Mouse (Mus musculus): ENCODE results near the gene Poln. TPM values are rescaled to one million over a fixed set of nuclear protein-coding genes. Genes with fewer than 3 reads are reported as not detected.

Gene Poln
- total RNA-seq, 4 experiments from 2014 or later, result 0.80 to 2.5 (median 1.3) TPM

DNA sequence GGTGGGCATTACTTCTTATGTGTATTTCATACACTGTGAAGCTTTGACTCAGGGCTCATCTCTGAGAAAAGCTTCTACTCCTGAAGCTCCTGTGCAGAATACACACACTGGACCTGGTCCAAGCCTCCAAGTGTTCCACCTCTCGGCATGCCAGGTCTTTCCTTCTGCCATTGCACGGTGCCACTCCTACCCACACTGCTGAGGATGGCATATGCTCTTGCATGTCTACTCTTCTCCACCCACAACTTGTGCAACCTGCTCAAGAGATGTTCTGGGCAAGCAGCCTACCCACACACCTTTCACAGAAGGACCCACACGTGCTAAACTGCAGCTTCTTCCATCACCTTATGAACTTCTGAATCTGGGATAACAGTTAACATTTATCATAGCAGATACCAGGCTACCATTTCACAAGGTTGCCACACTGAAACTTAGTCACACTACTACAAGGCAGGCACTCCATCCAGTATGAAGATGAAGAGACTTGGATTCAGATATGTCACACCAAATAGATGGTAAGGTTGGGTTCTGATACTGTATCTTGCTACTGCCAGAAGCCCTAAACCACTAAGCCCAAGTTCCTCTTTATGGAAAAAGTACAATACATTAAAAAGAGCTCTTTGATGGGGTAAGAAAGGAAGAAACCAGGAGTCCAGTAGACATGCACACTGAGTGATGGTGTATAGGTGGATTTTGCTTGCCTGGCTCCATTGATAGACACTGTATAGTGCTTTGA, 50.0 kb downstream of the Poln start:
- DNase-seq (ENCODE audit: low spot score in 2 of 2), result peak in 1 of 2 experiments; percentile 80

DNA sequence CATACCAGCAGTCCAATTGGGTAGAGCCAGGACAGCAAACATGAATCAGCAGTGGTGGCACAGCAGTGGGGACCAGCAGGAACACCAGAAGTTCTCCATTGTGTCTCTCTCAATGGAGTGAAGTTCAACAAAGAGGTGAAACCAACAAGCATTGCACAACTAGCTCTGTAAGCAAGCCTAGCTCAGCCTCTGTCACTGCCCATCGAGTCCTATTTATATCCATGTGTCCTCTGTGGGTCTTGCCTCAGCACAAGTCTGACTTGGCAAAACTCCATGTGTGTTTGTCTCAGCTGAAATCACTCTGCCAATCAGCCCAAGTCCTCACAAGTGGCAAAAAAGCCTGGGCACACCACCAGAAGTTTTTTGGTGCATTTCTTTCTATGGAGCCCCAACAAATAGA, 63.6 kb downstream of the Poln start:
- no peak for DNase-seq (ENCODE audit: low spot score in 2 of 2)

DNA sequence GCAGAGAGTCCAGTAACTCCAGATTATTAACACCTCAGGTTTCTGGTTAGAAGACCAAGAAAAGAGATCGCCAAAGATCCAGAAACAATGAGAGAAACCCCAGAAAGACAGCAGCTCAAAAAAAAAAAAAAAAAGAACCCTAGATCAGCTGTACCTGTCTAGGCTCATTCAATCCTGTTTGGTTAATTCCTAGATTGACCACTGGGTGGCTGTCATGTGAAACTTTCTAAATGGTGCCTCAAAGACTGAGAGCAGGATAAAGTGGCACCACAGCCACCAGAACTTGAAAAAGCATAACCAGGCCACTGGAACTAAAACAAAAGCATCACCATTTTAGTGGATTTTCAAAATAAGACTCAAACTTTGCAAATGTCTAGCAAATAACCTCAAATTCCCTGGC, 71.9 kb downstream of the Poln start:
- peak; percentile 15 to 37 for DNase-seq (ENCODE audit: low spot score in 2 of 2)

DNA sequence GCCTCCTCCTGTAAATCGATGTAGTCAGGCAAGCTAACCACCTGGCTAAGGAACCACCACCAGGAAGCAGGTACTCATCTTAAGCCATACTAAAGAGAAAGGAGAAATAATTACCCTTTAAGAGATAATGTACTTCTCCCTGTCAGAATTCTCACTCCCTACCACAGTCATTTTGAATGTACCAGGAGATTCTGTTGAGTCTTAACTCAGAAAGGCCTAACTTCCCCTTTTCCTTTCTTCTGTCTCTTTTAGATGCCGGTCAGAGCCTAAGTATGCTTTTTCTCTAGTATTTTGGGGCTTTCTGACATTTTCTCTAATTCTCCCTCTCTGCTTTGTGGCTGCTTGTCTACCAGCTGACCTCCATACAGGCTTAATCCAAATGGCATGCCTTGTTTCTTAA, 76.2 kb downstream of the Poln start:
- DNase-seq (ENCODE audit: low spot score in 2 of 2), result no peak

DNA sequence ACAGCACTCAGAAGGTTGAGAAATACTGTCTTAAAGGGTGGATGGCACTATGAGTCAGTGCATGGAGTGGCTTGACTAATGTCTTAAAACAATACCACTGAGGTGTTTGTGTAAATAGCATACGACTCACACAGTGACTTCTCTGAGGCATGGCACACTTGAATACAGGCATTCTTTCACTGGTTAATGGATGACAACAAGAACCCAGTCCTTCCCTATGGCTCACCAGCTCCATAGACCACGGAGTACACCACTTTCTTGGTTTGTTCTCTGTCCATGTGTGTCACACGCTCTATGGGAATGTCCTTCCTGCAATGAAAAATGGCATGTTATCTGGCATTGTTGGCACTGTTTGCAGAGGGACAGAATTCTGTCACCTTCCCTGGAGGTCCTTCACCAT, 136.7 kb downstream of the Poln start:
- no peak for DNase-seq (ENCODE audit: low spot score in 2 of 2)

DNA sequence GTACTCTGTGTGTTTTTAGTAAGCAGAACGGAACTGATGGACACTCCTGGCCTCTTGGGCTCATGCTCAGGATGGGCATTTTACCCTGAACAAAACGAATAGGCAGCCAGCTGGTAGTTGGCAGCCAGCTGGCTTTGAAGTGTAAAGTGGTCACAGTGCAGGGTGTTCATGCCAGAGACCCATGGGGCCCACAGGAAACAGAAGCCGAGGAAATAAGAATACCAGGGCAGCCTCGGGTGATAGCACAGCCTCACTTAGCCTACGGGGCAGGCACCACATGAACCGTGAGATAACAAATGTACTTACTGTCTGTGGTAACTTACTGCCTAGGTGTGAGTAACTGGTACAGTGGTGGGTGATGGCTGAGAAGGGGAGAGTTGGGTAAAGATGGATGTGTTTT, 138.2 kb downstream of the Poln start:
- no peak for DNase-seq (ENCODE audit: low spot score in 2 of 2)

DNA sequence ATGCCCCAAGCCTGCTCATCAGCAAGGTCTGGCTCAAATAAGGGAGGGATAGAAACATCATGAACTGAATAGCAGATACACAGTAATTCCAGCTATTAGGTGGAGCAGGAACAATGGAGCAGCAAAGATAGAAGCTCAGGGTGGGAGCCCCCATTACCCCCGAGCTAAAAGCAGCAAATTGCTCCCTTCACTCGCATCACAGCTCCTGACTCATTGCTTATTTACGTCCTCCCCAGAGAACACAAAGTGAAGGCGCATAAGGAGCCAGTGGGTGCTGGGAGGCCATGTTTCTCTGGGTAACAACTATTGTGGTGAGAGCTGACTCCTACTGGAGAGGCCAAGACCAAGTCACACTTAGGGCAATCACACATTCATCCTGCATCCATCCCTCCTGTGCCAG, 139.1 kb downstream of the Poln start:
- no peak for DNase-seq (ENCODE audit: low spot score in 2 of 2)

DNA sequence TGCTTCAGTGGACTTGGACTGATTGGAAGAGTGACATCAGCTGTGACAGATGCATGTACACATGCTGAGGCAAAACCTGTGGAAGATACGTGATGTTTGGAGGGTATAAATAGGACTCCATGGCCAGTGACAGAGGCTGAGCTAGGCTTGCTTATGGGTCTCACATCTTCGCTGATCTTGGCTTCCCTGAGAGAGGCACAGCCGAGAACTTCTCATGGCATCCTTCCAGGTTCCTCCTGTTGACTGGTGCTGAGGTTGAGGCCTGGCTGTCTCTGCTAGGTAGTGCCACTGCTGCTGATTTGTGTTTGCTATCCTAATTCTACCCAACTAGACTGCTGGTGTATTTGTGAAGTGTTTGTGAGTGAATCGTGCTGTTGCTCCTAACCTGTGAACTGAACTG, 150.3 kb downstream of the Poln start:
- no peak for DNase-seq (ENCODE audit: low spot score in 2 of 2)

DNA sequence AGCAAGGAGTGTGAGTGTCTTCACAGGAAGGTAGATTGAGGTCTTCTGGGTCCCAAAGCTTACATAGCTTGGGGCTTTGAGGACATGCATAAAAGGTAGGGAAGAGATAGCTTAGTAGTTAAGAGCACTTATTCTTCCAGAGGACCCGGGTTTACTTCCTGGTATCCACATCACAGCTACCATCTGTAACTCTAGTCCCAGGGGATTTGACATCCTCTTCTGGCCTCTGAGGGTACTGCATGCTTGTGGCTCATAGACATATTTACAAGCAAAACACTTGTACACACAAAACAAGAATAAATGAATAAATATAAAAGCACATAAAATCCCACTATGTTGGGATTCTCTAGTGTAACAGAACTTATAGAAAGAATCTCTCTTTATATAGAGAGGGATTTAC, 154.6 kb downstream of the Poln start:
- no peak for DNase-seq (ENCODE audit: low spot score in 2 of 2)

DNA sequence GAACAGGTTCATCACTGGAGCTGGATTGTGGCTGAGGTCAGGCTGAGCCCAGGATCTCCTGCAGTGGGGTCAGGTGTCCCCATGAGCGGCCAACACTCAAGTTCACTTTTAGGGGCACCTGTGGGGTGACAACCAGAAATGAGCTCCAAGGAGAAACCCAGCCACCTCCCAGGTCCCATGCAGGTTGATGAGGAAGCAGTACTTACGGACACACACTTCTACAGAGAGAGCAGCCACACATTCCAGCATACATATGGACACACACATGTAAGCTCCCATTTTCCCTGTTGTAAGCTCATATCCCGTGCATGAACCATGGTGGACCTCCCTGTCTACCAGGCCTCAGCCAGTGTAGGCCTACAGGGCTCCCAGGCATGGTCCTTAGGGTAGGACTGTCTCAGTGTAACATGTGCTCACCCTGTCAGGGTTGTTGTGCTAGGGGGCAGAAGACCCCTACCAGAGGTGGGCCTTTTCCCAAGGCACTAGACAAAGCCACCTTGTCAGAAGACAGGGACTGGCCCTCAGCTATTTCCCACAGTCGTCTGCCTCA, 161.8 kb downstream of the Poln start:
- no peak for DNase-seq (ENCODE audit: low spot score in 2 of 2)

DNA sequence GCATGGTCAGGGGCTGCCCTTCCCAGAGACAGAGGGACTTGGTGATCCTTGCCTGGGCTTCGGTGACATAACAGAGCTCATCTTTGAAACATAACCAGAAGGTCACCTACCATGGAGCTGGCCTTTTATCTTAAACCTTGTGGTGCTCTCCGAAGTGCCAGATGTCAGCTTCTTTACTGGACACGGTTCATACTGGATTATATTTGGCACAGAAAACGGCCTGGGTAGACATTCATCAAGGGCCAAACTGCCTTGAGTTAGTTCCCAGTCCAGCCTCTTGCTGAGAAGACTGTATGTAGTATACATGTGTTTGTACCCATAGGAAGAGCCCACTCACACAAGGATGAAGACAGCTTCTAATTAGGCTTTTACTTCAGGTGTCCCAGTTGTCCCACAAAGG, 162.4 kb downstream of the Poln start:
- DNase-seq (ENCODE audit: low spot score in 2 of 2), result no peak

DNA sequence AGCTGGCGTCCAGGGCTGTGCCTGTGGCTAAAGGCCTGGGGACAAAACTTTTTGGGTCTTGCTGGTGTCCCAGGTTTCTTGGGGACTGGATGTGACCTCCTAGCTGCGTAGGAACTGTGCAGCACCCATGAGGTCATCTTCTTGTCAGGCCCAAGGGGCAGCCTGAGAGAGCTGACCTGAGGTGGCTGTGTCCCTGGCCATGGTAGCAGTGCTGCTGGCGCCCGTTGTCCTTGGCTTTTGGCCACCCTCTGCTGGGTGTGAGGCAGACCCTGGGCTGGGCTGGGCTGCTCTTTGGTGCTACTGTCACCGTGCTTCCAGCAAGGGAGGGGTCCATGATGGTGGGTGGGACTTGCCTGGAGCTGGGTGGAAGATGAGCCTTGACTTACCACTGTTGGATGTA, 164.6 kb downstream of the Poln start:
- no peak for DNase-seq (ENCODE audit: low spot score in 2 of 2)

DNA sequence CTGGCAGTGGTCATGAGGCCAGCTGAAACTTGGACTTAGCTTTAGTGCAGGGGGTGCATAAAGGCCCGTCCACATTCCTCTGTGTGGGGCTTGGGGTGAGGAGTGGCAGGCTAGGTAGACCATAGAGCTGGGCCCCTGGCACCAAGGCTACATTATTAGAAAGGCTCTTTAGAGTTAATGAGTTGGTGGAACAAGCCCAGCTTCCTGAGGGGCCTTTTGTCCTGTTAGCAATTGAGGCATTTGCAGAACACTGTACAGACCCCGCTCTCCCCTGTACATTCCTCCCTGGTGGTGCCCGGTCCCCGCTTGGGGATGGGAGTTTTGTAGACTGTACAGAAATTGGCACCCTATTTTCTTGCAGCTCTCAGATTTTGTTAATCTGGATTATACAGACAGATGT, 166.6 kb downstream of the Poln start:
- no peak for DNase-seq (ENCODE audit: low spot score in 2 of 2)

DNA sequence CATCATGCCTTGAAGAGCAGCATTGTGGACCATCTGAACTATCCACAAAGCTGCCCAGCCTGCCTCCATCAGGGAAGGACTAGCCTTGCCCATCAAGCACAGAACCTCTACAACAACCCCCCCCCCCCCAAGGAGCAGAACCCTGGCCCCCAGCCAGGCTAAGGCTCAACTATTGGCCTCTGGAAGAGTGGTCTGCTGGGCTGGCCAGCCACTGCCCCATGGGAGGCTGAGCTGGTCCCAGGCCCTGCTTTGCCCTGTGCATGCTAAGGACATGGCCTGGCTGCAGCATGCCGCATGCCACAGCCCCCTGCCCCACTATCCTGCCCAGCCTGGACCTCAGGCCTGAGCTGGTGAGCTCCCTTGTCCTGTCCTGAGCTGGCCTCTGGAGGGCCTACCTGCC, 167.8 kb downstream of the Poln start:
- DNase-seq (ENCODE audit: low spot score in 2 of 2), result no peak

DNA sequence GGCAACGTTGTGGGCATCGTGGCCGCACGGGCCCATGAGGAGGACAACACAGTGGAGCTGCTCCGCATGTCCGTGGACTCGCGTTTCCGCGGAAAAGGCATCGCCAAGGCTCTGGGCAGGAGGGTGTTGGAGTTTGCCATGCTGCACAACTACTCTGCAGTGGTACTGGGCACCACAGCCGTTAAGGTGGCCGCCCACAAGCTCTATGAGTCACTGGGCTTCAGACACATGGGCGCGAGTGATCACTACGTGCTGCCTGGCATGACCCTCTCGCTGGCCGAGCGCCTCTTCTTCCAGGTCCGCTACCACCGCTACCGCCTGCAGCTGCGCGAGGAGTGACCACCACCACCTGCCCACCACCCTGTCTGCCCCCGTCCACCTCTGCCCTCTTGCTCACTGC, 168.4 kb downstream of the Poln start:
- peak in 1 of 2 experiments; percentile 58 for DNase-seq (ENCODE audit: low spot score in 2 of 2)

DNA sequence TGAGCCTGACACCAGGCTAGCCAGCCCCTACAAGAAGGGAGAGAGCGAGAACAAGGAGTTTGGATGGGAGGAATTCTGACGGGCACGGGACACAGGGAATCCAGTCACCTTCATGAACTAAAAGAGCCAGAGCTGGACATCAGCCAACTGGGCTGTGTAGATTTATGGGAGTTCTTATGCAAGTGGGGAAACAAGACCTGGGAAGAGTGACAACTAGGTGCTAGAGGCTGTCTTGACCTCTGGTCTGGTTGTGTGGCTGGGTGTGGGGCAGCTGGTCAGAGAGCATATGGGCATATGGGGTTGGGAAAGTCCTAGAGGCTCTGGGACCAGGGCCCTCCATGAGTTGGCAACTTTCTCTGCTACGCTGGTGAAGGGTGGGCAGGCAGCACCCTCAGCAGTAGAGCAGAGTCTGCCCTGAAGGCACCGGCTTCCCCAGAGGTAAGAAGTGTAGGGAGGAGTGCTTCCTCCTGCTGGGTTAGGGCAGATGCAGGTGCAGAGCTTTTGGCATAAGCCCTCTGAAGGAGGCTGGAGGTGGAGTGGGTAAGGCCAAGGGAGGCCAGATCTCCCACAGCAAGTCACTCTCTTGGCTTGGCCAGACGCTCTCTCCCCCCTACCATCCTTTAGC, 169.7 kb downstream of the Poln start:
- DNase-seq (ENCODE audit: low spot score in 2 of 2), result no peak

DNA sequence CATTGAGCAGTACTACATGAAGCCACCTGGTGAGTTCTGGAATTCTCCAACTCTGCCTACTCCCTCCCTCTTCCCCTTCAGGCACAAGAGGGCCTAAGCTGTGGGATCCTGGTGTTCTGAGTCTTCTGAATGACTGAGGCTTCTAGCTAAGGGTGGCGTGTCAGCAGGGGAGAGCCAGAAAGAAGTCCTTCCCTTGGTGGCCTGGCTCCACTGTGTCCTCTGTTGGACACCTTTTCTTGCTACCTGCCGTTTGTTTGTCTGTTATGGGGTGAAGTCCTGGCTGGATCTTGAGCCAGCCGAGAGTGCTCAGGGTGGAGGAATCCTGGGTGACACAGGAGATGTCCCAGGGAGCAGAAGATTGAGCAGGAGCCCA, 170.8 kb downstream of the Poln start:
- no peak for DNase-seq (ENCODE audit: low spot score in 2 of 2)

DNA sequence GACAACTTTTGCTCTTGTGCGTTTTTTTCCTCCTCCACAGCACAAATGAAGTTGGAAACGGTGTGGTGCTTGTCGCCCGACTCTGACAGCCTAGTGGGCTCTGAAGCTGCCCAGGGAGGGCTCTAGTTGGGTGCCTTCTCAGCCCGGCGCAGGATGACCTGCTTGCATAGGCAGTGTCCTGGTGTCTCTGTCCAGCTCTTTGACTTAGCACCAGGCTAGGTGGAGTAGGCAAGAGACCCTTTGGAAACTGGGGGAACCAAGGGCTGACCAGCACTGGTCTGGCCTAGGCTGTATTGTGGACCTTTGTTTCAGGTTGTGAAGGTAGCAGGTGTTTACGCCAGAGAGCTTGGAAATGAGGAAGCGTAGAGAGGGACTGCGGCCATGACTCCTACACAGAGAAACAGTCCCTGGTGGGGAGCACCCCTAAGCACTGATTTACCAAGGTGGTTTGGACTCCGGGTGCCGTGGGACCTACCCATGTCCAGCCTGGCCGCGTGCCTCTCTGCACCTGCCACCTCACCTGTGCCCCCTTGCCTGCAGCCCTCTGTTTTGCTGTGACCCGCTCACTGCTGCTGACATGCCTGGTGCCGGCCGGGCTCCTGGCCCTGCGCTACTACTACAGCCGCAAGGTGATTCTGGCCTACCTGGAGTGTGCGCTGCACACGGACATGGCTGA, 171.3 kb downstream of the Poln start:
- no peak for DNase-seq (ENCODE audit: low spot score in 2 of 2)

DNA sequence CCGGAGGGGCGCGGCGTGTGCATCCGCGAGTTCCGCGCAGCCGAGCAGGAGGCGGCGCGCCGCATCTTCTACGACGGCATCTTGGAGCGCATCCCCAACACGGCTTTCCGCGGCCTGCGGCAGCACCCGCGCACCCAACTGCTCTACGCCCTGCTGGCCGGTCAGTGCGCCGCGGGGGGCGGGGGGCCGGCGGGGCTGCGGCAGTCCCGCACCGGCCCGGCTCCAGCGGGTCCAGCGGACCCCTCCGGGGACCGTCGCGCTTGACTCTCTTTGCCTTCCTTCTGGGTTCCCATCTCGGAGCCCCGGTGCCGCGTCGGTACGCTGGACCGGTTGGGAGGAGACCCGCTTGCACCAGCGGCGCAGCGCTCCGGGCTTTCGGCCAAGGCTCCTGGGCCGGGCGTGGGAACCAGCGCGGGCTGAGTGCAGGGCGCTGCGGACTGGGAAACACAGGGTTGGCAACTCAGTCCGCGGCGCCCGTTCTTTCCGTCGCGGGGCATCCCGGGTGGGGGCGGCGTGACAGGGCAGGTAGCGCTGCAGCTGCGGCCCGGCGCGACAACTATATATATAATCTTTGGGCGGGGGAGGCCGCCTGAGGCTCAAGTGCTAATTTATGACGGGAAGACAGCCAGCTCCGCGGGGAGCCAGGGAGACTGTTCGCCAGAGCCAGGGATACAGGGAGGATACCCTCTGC, 172.1 kb downstream of the Poln start:
- DNase-seq (ENCODE audit: low spot score in 2 of 2), result peak; percentile 62 to 85

DNA sequence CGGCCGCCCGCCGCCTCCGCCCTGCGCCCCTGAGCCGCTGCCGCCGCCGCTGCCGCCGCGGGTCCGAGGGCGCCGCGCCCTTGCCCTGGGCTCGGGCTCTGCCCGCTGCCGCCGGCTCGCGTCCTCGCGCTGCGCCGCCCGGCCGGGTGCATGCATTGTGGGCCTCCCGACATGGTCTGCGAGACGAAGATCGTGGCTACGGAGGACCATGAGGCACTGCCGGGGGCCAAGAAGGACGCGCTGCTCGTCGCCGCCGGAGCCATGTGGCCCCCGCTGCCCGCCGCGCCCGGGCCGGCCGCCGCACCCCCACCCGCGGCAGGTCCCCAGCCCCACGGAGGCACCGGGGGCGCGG, 172.6 kb downstream of the Poln start:
- no peak for DNase-seq (ENCODE audit: low spot score in 2 of 2)

DNA sequence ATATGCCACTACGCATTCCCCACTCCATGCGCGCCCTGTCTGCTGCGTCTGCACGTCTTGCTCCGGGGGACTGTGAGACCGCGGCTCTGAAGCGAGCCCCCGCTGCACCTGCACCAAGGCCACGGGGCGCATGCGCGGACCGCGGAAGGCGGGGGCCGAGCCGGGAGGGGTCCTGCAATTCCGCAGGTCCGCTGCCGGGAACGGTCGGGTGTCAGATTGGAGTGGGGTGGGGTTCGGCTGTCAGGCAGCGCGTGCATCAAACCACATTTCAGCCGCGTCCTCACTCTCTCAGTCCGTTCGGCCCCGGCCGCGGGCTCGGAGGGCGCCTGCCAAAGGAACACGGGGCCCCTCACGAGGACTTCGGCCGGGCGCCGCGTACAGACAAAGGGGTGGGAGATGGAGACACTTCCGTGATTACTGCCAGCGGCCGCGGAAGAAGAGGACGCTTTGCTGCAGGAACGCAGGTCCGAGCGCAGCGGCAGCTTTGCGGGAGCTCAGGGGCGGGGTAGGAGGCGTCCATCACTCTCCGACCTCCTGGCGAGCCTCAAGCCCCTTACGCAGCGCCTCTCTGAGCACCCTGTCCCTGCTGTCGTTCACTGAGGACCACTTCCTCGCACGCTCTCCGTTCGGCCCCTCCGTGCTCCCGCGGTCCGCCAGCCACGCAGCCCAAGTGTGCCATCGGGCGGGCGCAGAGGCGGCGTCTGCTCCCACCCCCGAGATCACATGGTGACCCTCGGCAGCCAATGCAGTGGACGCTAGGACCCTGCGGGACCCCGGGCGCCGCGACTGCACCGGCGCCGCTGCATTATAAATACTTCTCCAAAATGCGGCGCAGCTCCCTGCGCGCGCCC, 173.2 kb downstream of the Poln start, which contains the start of gene Nat8l:
Gene Nat8l, plus strand, starts transcription at position 142 of the 851 bp plus-strand sequence.
- DNase-seq (ENCODE audit: low spot score in 2 of 2), result peak; percentile 82 to 91

Data from left cerebral cortex, adult 8-10 months (tissue).